ENCODE assay signal across 7 mouse cellular contexts in genomic region chr6:94524335-94524734, GRCm38 (mm10). TPM values are rescaled to one million over a fixed set of nuclear protein-coding genes. Genes with fewer than 3 reads are reported as not detected.
A peak's percentile ranks its signal among the peaks of the same experiment; 100 is the strongest.
DNase-seq lines count a peak whose midpoint lies in the region; TF ChIP-seq lines count a peak whose summit lies in the region.

No protein-coding gene starts in this region.

- H3K36me3 ChIP-seq in E14TG2a.4 (ENCODE audit: insufficient read depth, low read length): peaks cover 18% of the 10 kb centered on the region; the same call in 1 of the 2 replicates

- H3K4me1 ChIP-seq in E14TG2a.4 (replicated peaks; ENCODE audit: low read depth, low read length): peaks cover 4% of the 10 kb centered on the region

- no peaks in the 10 kb centered on the region for H3K27me3 ChIP-seq in E14TG2a.4 (ENCODE audit: insufficient read depth, low read length)

- intact Hi-C loops in left cerebral cortex, adult 2 months (cut with DNase I): loop anchor here (2.0 kb wide), 1 partner anchor 462 kb away; no protein-coding TSS in a partner anchor
- intact Hi-C loops in left cerebral cortex, postnatal 4 days (cut with DNase I): no loop called here

- H3K9me3 ChIP-seq in E14TG2a.4 (ENCODE audit: low read length): no peaks in the 10 kb centered on the region

- H3K4me3 ChIP-seq in left cerebral cortex, adult 2 months: no peak overlapping the region
- H3K4me3 ChIP-seq in E14TG2a.4 (replicated peaks; ENCODE audit: low read length): no peak overlapping the region

- no peak for DNase-seq in left cerebral cortex, adult 2 months (ENCODE audit: extremely low spot score in 1 of 2, low spot score in 2 of 2)
- no peak for DNase-seq in left cerebral cortex, postnatal 4 days
- DNase-seq in R1 (ENCODE audit: low read depth, low spot score): peak; percentile 42
- DNase-seq in lung, postnatal 36 days: peak; percentile 53
- DNase-seq in layer of hippocampus, adult 8-10 months (ENCODE audit: low spot score in 2 of 2): no peak
- no peak for DNase-seq in cerebellum, adult 18-20 months

- TF ChIP-seq CTCF in left cerebral cortex, adult 2 months (IDR thresholded peaks at IDR 0.05): peak; percentile 79
- TF ChIP-seq CTCF in E14TG2a.4 (conservative IDR thresholded peaks at IDR 0.05; ENCODE audit: low read length): peak; percentile 47

- H3K27ac ChIP-seq in left cerebral cortex, adult 2 months: no peak overlapping the region

RNA-seq across cellular contexts. Expression of gene Slc25a26, which starts 24.2 kb away (rescaled TPM):
- total RNA-seq in left cerebral cortex, adult 2 months (2021): 10 to 100 TPM; 17.1 to 19.3 TPM
- total RNA-seq in left cerebral cortex, postnatal 4 days (2021): 10 to 100 TPM in 1 of 2 experiments, 1 to 10 TPM in 1; 8.1 to 11.0 TPM
- total RNA-seq in layer of hippocampus, adult 8-10 months (2022): 10 to 100 TPM; 15.3 to 21.1 (median 19.3) TPM

Comparison
In these comparisons a context has a peak if more than half of its experiments do, and no peak if none do; other contexts are left out.
1. DNase-seq: peak in R1 (single experiment) and lung, postnatal 36 days (single experiment); none in left cerebral cortex, adult 2 months (0 of 2), left cerebral cortex, postnatal 4 days (single experiment), layer of hippocampus, adult 8-10 months (0 of 2) and cerebellum, adult 18-20 months (0 of 2).